Mouse (Mus musculus): ENCODE measurements around the gene Ube2l3.

The Ube2l3 gene

GRCm38 (mm10) chr16:17146772-17147235, 55.6 kb downstream of the Ube2l3 start, which contains the start of gene Ccdc116:
Gene Ccdc116, minus strand, starts transcription at chr16:17147229.
- peak; percentile 54 to 82 for DNase-seq (ENCODE audit: low spot score in 2 of 2)

GRCm38 (mm10) chr16:17144339-17144738, 58.1 kb downstream of the Ube2l3 start, which contains the start of gene Ydjc:
Gene Ydjc, plus strand, starts transcription at chr16:17144621.
- no peak for DNase-seq (ENCODE audit: low spot score in 2 of 2)

GRCm38 (mm10) chr16:17137355-17137754, 65.1 kb downstream of the Ube2l3 start:
- no peak for DNase-seq (ENCODE audit: low spot score in 2 of 2)

GRCm38 (mm10) chr16:17132906-17133200, 69.6 kb downstream of the Ube2l3 start:
- DNase-seq (ENCODE audit: low spot score in 2 of 2), result no peak

- peak; percentile 91 to 97 for DNase-seq (ENCODE audit: low spot score in 2 of 2)
These were observed 70.2 kb downstream of the Ube2l3 start, which contains the start of gene Sdf2l1 for GRCm38 (mm10) chr16:17132089-17132905. Gene Sdf2l1, minus strand, starts transcription at chr16:17132383.

GRCm38 (mm10) chr16:17131191-17132088, 71.0 kb downstream of the Ube2l3 start:
- DNase-seq (ENCODE audit: low spot score in 2 of 2), result peak in 1 of 2 experiments; percentile 59

GRCm38 (mm10) chr16:17127292-17127691, 75.2 kb downstream of the Ube2l3 start:
- DNase-seq (ENCODE audit: low spot score in 2 of 2), result peak in 1 of 2 experiments; percentile 70

- DNase-seq (ENCODE audit: low spot score in 2 of 2), result peak; percentile 59 to 86
These were observed 77.5 kb downstream of the Ube2l3 start, which contains the start of gene 2610318N02Rik for GRCm38 (mm10) chr16:17124871-17125520. Gene 2610318N02Rik, minus strand, starts transcription at chr16:17125167.

- no peak for DNase-seq (ENCODE audit: low spot score in 2 of 2)
These were observed 78.2 kb downstream of the Ube2l3 start for GRCm38 (mm10) chr16:17124119-17124870.

- no peak for DNase-seq (ENCODE audit: low spot score in 2 of 2)
These were observed 80.9 kb downstream of the Ube2l3 start for GRCm38 (mm10) chr16:17121569-17121968.

- DNase-seq (ENCODE audit: low spot score in 2 of 2), result no peak
These were observed 85.1 kb downstream of the Ube2l3 start for GRCm38 (mm10) chr16:17117309-17117799.

- DNase-seq (ENCODE audit: low spot score in 2 of 2), result peak; percentile 64 to 76
These were observed 91.4 kb downstream of the Ube2l3 start, which contains the start of gene Ppil2 for GRCm38 (mm10) chr16:17110771-17111743. Gene Ppil2, minus strand, starts transcription at chr16:17111257.

- no peak for DNase-seq (ENCODE audit: low spot score in 2 of 2)
These were observed 97.8 kb downstream of the Ube2l3 start for GRCm38 (mm10) chr16:17104600-17104999.

- DNase-seq (ENCODE audit: low spot score in 2 of 2), result no peak
These were observed 99.7 kb downstream of the Ube2l3 start for GRCm38 (mm10) chr16:17102630-17103220.

Data from spleen, postnatal 10 days (tissue).